In genomic region chr17:26385252-26386130, GRCm38 (mm10) we compare ENCODE assay signal across 12 mouse cellular contexts. TPM values are rescaled to one million over a fixed set of nuclear protein-coding genes. Genes with fewer than 3 reads are reported as not detected.
DNase-seq lines count a peak whose midpoint lies in the region; ATAC-seq and TF ChIP-seq lines count a peak whose summit lies in the region.
"Had no signal": no experiment of that assay in that cellular context is flagged by ENCODE, and none has a peak within 500 bp of the region (broad histone marks: within the 10 kb centered on the region; RNA-seq: fewer than 3 reads in every experiment).

No protein-coding gene starts in this region.

- H3K9ac ChIP-seq in kidney, embryonic 16.5 days (replicated peaks; ENCODE audit: low read length): no peak overlapping the region
- no peak overlapping the region for H3K9ac ChIP-seq in heart, postnatal 0 days (replicated peaks; ENCODE audit: low read depth, low read length)
- no peak overlapping the region for H3K9ac ChIP-seq in kidney, postnatal 0 days (ENCODE audit: low read depth, low read length)
- no peak overlapping the region for H3K9ac ChIP-seq in midbrain, embryonic 13.5 days (replicated peaks)
- H3K9ac ChIP-seq: embryonic facial prominence, embryonic 12.5 days had no signal

- WGBS in kidney, embryonic 16.5 days: 82% methylated on average over 11 of the region's 11 CpGs
- WGBS in heart, postnatal 0 days: 73% methylated on average over 11 of the region's 11 CpGs
- 78% methylated on average over 11 of the region's 11 CpGs for WGBS in kidney, postnatal 0 days
- WGBS in midbrain, embryonic 13.5 days: 91% methylated on average over 11 of the region's 11 CpGs

- DNase-seq in kidney, adult 11 months: peak; percentile 73
- DNase-seq in heart, postnatal 0 days (ENCODE audit: low spot score): no peak
- DNase-seq in kidney, postnatal 0 days (ENCODE audit: low spot score): no peak
- DNase-seq in lung, postnatal 4 days: peak; percentile 48 to 74
- no peak for DNase-seq in spleen, postnatal 4 days (ENCODE audit: low spot score in 2 of 2)
- no peak for DNase-seq in gastrocnemius, postnatal 4 days (ENCODE audit: low spot score in 2 of 2)
- DNase-seq: thymus, postnatal 14 days had no signal

- H3K27ac ChIP-seq in kidney, embryonic 16.5 days (ENCODE audit: low read length): no peak overlapping the region; the same call in 1 of the 2 replicates
- peak overlapping the region; percentile 65 for H3K27ac ChIP-seq in heart, postnatal 0 days (ENCODE audit: low read depth)
- peak overlapping the region; percentile 58 for H3K27ac ChIP-seq in kidney, postnatal 0 days
- H3K27ac ChIP-seq in midbrain, embryonic 13.5 days: no peak overlapping the region
- H3K27ac ChIP-seq: embryonic facial prominence, embryonic 12.5 days had no signal

- H3K4me2 ChIP-seq in kidney, embryonic 16.5 days (replicated peaks; ENCODE audit: low read depth, low read length): no peak overlapping the region
- H3K4me2 ChIP-seq in heart, postnatal 0 days (ENCODE audit: low read depth, low read length): no peak overlapping the region
- no peak overlapping the region for H3K4me2 ChIP-seq in kidney, postnatal 0 days (ENCODE audit: low read length)
- H3K4me2 ChIP-seq in midbrain, embryonic 13.5 days (replicated peaks): no peak overlapping the region
- H3K4me2 ChIP-seq: embryonic facial prominence, embryonic 12.5 days had no signal

- no peak for TF ChIP-seq EP300 in heart, postnatal 0 days (IDR thresholded peaks at IDR 0.05; ENCODE audit: low read depth)

- no peaks in the 10 kb centered on the region for H3K9me3 ChIP-seq in kidney, embryonic 16.5 days (ENCODE audit: low read length)
- H3K9me3 ChIP-seq in heart, postnatal 0 days (replicated peaks; ENCODE audit: control insufficient read depth, low read length): no peaks in the 10 kb centered on the region
- no peaks in the 10 kb centered on the region for H3K9me3 ChIP-seq in kidney, postnatal 0 days (replicated peaks; ENCODE audit: low read length)
- H3K9me3 ChIP-seq in midbrain, embryonic 13.5 days: no peaks in the 10 kb centered on the region
- H3K9me3 ChIP-seq: embryonic facial prominence, embryonic 12.5 days had no signal

- H3K36me3 ChIP-seq in kidney, embryonic 16.5 days (ENCODE audit: insufficient read depth, low read length): no peaks in the 10 kb centered on the region
- no peaks in the 10 kb centered on the region for H3K36me3 ChIP-seq in heart, postnatal 0 days (replicated peaks; ENCODE audit: control insufficient read depth, insufficient read depth, low read length)
- no peaks in the 10 kb centered on the region for H3K36me3 ChIP-seq in kidney, postnatal 0 days (ENCODE audit: insufficient read depth, low read length)
- H3K36me3 ChIP-seq in midbrain, embryonic 13.5 days: no peaks in the 10 kb centered on the region
- H3K36me3 ChIP-seq: embryonic facial prominence, embryonic 12.5 days had no signal

- TF ChIP-seq CTCF in heart, postnatal 0 days (IDR thresholded peaks at IDR 0.05; ENCODE audit: low read depth): no peak
- TF ChIP-seq CTCF in kidney, postnatal 0 days (IDR thresholded peaks at IDR 0.05; ENCODE audit: low read depth): no peak

- peaks cover 22% of the 10 kb centered on the region for H3K4me1 ChIP-seq in kidney, embryonic 16.5 days (ENCODE audit: insufficient read depth, low read length)
- peaks cover 27% of the 10 kb centered on the region for H3K4me1 ChIP-seq in heart, postnatal 0 days (ENCODE audit: control insufficient read depth, insufficient read depth)
- H3K4me1 ChIP-seq in kidney, postnatal 0 days (replicated peaks; ENCODE audit: insufficient read depth, low read length): peaks cover 19% of the 10 kb centered on the region
- peaks cover 18% of the 10 kb centered on the region for H3K4me1 ChIP-seq in midbrain, embryonic 13.5 days (replicated peaks)

- ATAC-seq in kidney, embryonic 16.5 days (ENCODE audit: low FRiP score, low TSS enrichment): no peak
- ATAC-seq in heart, postnatal 0 days (ENCODE audit: insufficient read depth, low read depth): peak; percentile 24; the same call in 1 of the 2 replicates
- no peak for ATAC-seq in kidney, postnatal 0 days (replicated peaks; ENCODE audit: low FRiP score, low read depth)
- no peak for ATAC-seq in midbrain, embryonic 13.5 days
- ATAC-seq: forebrain, embryonic 16.5 days; midbrain, embryonic 16.5 days had no signal

- H3K27me3 ChIP-seq in kidney, embryonic 16.5 days (ENCODE audit: insufficient read depth, low read length): no peaks in the 10 kb centered on the region
- H3K27me3 ChIP-seq in heart, postnatal 0 days (ENCODE audit: control insufficient read depth, insufficient read depth, low read length): no peaks in the 10 kb centered on the region
- no peaks in the 10 kb centered on the region for H3K27me3 ChIP-seq in kidney, postnatal 0 days (ENCODE audit: insufficient read depth, low read length)
- H3K27me3 ChIP-seq in midbrain, embryonic 13.5 days: no peaks in the 10 kb centered on the region
- H3K27me3 ChIP-seq: embryonic facial prominence, embryonic 12.5 days had no signal

- no peak overlapping the region for H3K4me3 ChIP-seq in kidney, embryonic 16.5 days (ENCODE audit: low read length)
- H3K4me3 ChIP-seq in heart, postnatal 0 days (ENCODE audit: low read depth, low read length): no peak overlapping the region
- no peak overlapping the region for H3K4me3 ChIP-seq in kidney, postnatal 0 days (replicated peaks; ENCODE audit: low read depth, low read length)
- no peak overlapping the region for H3K4me3 ChIP-seq in midbrain, embryonic 13.5 days (replicated peaks)
- H3K4me3 ChIP-seq: embryonic facial prominence, embryonic 12.5 days had no signal

RNA-seq across cellular contexts. Expression of gene Neurl1b, which starts 29.1 kb away (rescaled TPM):
- 1.7 and 2.4 TPM in 2 replicates for polyA plus RNA-seq in kidney, embryonic 16.5 days (2015; fragmentation: Nextera tagmentation; extraction: Ambion mirVana)
- 66.1 and 143 TPM in 2 replicates for total RNA-seq in heart, postnatal 0 days (2014; rRNA removed; ENCODE audit: low replicate concordance)
- polyA plus RNA-seq in heart, postnatal 0 days (2015; fragmentation: Nextera tagmentation; extraction: Ambion mirVana): 1.2 and 1.6 TPM in 2 replicates
- polyA plus RNA-seq in kidney, postnatal 0 days (2015; fragmentation: Nextera tagmentation; extraction: Ambion mirVana): 1.6 and 2.1 TPM in 2 replicates
- total RNA-seq in gastrocnemius, postnatal 4 days (2021): 10 to 100 TPM; 16.8 to 17.2 TPM
- polyA plus RNA-seq in midbrain, embryonic 13.5 days (2015; fragmentation: Nextera tagmentation; extraction: Ambion mirVana): 0.75 and 0.82 TPM in 2 replicates

Comparison
In these comparisons a context has a peak if more than half of its experiments do, and no peak if none do; other contexts are left out.
1. DNase-seq: peak in kidney, adult 11 months (single experiment) and lung, postnatal 4 days (2 of 2); none in heart, postnatal 0 days (single experiment), kidney, postnatal 0 days (single experiment), spleen, postnatal 4 days (0 of 2) and gastrocnemius, postnatal 4 days (0 of 2).
2. H3K27ac ChIP-seq: peak in heart, postnatal 0 days (single experiment) and kidney, postnatal 0 days (single experiment); none in kidney, embryonic 16.5 days (single experiment) and midbrain, embryonic 13.5 days (single experiment).